Mouse (Mus musculus) retina, adult 2 months (tissue): ENCODE data around the gene Tubd1.
"Not testable (repeated sequence)": the region's sequence is repeated elsewhere in the genome, so short reads cannot be mapped to it uniquely, and the experiment has no call there.

ENCODE experiments used
- DNase-seq: peaks from one replicate; pipeline ENCODE4 v3.0.0-alpha.2; 2012; ENCODE audit warnings: low read depth, low spot score

The Tubd1 gene

GRCm38 (mm10) chr11:86544639-86545299 lies at the start of gene Tubd1, which contains the start of gene Rps6kb1:
Gene Tubd1, plus strand, starts transcription at chr11:86544991.
Gene Rps6kb1, minus strand, starts transcription at chr11:86544805.
- peak; percentile 99 for DNase-seq

DNA sequence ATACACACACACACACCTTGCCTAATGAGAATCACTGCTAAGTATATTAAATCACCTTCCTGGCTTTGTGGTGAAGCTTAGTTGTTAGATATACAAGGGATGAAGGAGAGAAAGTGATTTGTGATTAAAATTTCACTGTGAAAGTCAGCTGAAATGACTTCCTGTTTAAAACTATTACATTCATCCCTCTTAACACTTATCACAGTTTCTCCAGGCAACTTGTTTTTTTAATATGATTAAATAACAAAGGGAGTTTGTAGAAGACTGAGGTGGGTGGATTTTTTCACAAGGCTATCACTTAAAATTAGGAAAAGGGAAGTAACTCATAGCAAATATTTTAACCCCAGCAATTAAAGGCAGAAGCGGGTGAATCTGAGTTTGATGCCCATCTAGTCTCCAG lies 47.4 kb upstream of the Tubd1 start:
- DNase-seq, result no peak

DNA sequence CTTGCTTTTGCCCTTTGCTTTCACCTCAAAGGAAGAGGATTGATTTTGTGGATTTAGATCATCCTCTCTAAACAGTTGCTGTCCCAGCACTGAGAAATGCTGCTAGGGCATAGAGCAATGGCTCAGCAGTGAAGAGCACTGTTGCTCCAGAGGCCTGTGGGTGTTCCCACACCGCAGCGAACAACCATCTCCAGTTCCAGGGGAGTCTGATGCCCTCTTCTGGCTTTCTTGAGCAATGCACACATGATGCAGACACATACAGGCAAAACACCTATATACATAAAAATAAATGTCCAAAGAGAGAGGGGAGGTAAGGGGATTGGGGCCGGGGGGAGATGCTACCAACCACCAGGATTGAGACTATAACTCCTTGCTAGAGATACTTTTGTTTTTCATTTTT lies 46.9 kb upstream of the Tubd1 start:
- no peak for DNase-seq

DNA sequence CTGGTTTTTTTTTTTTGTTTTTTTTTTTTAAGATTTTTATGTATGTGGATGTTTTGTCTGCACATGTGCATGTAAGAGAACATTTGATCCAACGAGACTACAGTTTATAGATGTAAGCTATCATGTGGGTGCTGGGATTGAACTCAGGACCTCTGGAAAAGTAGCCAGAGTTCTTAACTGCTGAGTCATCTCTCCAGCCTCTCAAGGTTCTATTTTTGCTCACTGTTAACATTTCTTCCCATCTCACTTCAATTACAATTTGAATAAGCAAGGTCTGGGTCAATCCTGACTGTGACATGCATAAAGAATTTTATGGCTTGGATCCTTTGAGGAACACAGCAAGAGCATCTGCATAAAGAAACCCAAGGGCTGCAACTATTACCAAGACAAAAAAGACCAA lies 44.0 kb upstream of the Tubd1 start:
- DNase-seq, result no peak

- DNase-seq, result no peak
Observed at GRCm38 (mm10) chr11:86503121-86503520, 41.7 kb upstream of the Tubd1 start.

DNA sequence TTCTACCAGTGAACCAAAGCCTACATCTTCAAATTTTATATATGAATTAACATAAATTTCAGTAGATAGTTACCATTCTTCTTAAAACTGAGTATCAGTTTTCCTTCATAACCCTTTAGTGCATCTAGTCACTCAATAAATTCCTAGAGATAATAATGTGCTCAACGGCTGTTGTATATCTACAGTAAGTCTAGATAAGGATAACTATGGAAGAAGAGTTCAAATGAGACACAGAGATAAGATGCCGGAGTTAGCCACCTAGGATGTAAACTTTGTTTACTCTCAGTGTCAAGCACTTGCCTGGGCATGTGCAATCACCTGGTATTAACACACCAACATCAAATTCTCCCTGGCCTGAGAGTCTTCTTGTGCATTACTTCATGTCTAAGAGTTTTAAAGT lies 37.5 kb upstream of the Tubd1 start:
- DNase-seq, result no peak

DNA sequence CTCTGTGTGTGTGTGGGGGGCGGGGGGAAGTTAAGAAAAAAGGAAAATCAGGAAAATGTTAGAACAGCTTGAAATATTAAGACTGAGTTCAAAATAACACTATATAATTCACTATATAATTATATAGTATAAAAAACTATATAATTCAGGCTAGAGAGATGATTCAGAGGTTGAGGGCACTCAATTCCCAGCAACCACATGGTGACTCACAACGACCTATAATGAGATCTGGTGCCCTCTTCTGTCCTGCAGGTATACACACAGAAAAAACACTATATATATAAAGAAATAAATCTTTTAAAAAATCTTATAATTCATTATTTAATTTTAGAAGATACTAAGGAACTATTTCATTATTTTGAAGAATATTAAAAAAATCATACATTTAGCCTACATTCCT lies 36.8 kb upstream of the Tubd1 start:
- DNase-seq, result no peak

DNA sequence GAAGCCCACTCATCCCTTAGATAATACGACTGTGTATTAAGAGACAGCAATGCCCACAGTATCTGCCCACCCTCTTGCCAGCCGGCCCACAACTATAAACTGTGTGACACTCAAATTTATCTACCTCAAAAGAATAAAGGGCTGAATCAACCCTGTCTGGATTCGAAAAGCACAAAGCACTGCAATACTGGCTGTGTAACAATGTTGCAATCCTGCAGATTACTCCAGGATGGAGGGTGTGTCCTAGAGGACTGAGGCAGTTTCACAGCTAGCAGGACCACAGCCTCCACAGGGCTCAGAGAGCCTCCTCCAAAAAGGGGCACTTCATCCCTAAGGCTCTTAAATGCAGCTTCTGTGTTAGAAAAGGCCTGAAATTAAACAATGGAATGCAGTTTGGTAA lies 28.2 kb upstream of the Tubd1 start:
- DNase-seq, result no peak

DNA sequence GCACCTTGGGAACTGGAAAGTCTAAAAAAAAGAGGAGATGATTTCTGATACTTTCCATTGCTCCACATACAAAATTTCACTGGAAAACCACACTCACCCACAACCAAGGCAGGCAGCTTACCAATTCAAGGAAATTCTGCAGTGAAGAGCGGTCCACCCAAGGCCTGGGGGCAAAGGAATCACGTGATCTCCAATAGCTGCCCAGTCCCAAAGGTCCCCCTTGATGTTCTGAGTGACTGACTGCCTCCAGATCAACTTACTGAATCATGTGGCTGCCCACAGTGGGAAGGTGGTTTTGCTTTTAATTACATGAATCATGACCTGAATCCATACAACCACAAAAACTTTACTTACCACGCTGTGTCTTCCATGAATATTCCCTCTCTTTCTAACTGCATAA lies 27.6 kb upstream of the Tubd1 start:
- no peak for DNase-seq

- no peak for DNase-seq
Observed at GRCm38 (mm10) chr11:86519751-86520150, 25.0 kb upstream of the Tubd1 start.

GRCm38 (mm10) chr11:86527528-86527927 lies 17.3 kb upstream of the Tubd1 start:
- DNase-seq, result no peak

- DNase-seq, result no peak
Observed at GRCm38 (mm10) chr11:86532834-86533233, 12.0 kb upstream of the Tubd1 start.

- not testable (repeated sequence) for DNase-seq
Observed at GRCm38 (mm10) chr11:86533302-86533701, 11.5 kb upstream of the Tubd1 start.

DNA sequence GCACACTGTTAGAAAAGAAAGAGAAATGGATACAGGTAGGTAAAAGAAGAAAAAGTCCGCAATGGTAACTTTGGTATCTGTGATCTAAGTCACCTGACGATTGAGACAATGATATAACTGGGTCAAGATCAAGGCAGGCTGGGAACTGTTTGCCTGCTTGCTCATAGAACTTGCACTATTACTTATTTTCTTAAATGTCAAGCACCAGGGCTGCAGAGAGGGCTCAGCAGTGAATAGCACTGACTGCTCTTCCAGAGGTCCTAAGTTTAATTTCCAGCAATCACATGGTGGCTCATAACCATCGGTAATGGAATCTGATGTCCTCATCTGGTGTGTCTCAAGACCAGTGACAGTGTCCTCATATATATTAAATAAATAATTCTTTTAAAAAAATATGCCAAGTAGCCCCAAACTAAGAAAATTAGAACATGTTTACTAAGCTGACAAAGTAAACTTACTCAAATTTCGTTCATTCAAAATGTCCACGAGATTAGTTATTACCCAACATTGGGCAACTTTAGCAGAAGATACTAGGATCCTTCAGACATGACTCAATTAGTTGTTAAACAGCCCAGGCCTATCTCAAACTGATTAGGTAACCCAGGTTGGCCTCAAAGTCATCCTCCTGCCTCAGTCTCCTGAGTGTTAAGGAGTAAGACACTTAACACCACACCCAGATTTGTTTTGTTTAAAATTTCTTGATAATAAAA lies 10.4 kb upstream of the Tubd1 start:
- DNase-seq, result no peak

- no peak for DNase-seq
Observed at GRCm38 (mm10) chr11:86538786-86539185, 6.0 kb upstream of the Tubd1 start.

DNA sequence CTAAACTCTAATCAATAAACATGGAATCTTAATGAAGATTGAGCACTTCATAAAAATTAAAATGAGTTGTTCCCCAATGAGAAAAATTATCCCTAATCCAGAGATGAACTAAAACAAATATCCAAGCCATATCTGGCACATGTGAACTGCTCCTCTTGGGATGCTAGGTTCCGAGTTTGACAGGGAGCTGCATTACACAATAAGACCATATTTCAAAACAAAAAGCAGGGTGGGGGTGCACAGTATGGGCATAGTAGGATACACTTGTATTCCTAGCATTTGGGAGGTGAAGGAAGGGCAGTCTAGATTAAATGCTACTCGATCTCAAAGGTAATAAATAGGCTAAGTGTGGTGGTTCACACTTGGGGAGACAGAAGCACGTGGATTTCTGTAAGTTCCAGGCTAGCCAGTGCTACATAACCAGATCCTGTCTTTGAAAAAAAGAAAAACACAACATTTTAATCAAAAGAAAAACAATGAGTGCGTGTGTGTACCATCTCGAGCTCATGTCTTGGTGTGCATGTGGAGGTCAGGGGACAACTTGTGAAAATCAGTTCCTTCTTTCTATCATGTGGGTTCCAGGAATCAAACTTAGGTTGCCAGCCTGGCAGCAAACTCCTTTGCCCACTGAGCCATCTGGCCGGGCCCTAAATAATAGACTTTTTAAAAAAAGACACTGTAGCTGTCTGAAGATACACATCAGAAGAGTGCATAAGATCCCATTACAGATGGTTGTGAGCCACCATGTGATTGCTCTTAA lies 4.9 kb upstream of the Tubd1 start:
- no peak for DNase-seq

GRCm38 (mm10) chr11:86540476-86540845 lies 4.3 kb upstream of the Tubd1 start:
- DNase-seq, result no peak

DNA sequence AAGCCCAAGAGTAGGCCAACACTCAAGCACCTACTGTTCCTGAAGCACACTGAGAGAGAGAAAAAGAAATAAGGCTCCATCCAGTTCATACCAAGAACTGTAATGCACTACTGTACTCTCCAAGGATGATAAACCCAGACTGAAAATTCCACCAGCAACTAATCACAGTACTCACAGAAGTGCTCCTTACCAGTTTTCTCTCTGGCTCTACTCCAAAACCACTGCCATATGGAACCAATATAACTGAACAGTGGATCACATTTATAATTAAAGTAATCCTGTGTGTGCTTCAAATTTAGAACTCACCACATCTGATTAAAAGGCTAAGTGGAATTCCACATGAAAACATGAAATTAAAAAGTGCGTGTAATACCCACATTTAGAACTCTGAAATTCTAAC lies 1.9 kb upstream of the Tubd1 start:
- no peak for DNase-seq

- peak; percentile 15 for DNase-seq
Observed at GRCm38 (mm10) chr11:86543960-86544638, 692 bp upstream of the Tubd1 start.

GRCm38 (mm10) chr11:86545556-86545955 lies 765 bp downstream of the Tubd1 start:
- DNase-seq, result no peak

DNA sequence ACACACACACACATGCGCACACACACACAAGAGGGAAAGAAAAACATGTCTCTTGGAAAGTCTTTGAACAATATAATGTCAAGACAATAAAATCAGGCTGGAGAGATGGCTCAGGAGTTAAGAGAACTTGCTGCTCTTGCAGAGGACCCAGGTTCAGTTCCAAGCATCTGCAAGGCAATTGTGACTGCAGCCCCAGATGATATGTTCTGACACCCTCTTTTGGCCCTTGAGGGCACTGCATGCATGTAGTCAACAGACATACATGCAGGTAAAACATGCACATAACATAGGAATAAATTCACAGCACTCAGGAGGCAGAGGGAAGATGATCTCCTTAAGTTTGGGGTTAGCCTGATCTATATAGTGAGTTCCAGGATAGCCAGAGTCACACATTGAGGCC lies 2.6 kb downstream of the Tubd1 start:
- no peak for DNase-seq

DNA sequence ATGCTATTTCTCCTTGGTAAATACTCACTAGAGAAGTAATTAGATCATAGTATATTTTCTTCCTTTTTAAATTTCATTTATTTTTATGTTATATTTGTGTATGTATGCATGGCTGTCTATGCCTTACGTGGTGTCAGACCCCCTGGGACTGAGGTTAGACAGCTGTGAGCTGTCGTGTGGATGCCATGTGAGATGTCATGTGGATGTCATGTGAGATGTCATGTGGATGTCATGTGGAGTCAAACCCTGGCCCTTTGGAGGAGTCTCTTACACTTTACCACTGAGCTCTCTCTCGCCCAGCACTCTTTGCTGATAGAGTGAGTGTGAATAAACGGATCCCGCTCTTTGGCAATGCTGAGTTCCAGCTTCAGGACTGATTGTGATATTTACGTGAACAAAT lies 8.7 kb downstream of the Tubd1 start:
- DNase-seq, result no peak
